Mouse (Mus musculus) c-Kit-positive CD71-negative TER-119-negative erythroid progenitor cells, embryonic 14.5 days (primary cell): Measurements from ENCODE around the gene Pdlim4.

Source experiments
- DNase-seq: peaks from one replicate; pipeline ENCODE4 v3.0.0-alpha.2; 2013; ENCODE audit warnings: low read depth

Pdlim4 gene

GRCm38 (mm10) chr11:54091726-54092125, 22.9 kb upstream of the Pdlim4 start:
- no peak for DNase-seq

GRCm38 (mm10) chr11:54090091-54090879, 21.5 kb upstream of the Pdlim4 start:
- DNase-seq = no peak

GRCm38 (mm10) chr11:54088947-54089317, 20.1 kb upstream of the Pdlim4 start:
- DNase-seq = peak; percentile 74

GRCm38 (mm10) chr11:54088253-54088946, 19.6 kb upstream of the Pdlim4 start:
- DNase-seq = no peak

- no peak for DNase-seq
Observed at GRCm38 (mm10) chr11:54085816-54086215, 17.0 kb upstream of the Pdlim4 start.

GRCm38 (mm10) chr11:54084976-54085375, 16.2 kb upstream of the Pdlim4 start:
- DNase-seq = no peak

- no peak for DNase-seq
Observed at GRCm38 (mm10) chr11:54082725-54083124, 13.9 kb upstream of the Pdlim4 start.

GRCm38 (mm10) chr11:54080435-54080834, 11.6 kb upstream of the Pdlim4 start:
- no peak for DNase-seq

- DNase-seq = no peak
Observed at GRCm38 (mm10) chr11:54076101-54076500, 7.3 kb upstream of the Pdlim4 start.

- no peak for DNase-seq
Observed at GRCm38 (mm10) chr11:54075353-54075752, 6.5 kb upstream of the Pdlim4 start.

GRCm38 (mm10) chr11:54073291-54073690, 4.5 kb upstream of the Pdlim4 start:
- DNase-seq = no peak

- no peak for DNase-seq
Observed at GRCm38 (mm10) chr11:54071726-54072445, 3.1 kb upstream of the Pdlim4 start.

- DNase-seq = no peak
Observed at GRCm38 (mm10) chr11:54067996-54068519, 756 bp downstream of the Pdlim4 start.

- DNase-seq = no peak
Observed at GRCm38 (mm10) chr11:54067318-54067995, 1.4 kb downstream of the Pdlim4 start.

- DNase-seq = no peak
Observed at GRCm38 (mm10) chr11:54066400-54066799, 2.4 kb downstream of the Pdlim4 start.

GRCm38 (mm10) chr11:54065915-54066178, 3.0 kb downstream of the Pdlim4 start:
- no peak for DNase-seq

GRCm38 (mm10) chr11:54065106-54065914, 3.5 kb downstream of the Pdlim4 start:
- no peak for DNase-seq

GRCm38 (mm10) chr11:54064412-54064978, 4.3 kb downstream of the Pdlim4 start:
- DNase-seq = no peak

GRCm38 (mm10) chr11:54063472-54063775, 5.4 kb downstream of the Pdlim4 start:
- no peak for DNase-seq

GRCm38 (mm10) chr11:54062753-54063471, 5.9 kb downstream of the Pdlim4 start:
- DNase-seq = no peak
